Mouse (Mus musculus): ENCODE measurements around the gene Sorcs1.

Sorcs1 gene

DNA sequence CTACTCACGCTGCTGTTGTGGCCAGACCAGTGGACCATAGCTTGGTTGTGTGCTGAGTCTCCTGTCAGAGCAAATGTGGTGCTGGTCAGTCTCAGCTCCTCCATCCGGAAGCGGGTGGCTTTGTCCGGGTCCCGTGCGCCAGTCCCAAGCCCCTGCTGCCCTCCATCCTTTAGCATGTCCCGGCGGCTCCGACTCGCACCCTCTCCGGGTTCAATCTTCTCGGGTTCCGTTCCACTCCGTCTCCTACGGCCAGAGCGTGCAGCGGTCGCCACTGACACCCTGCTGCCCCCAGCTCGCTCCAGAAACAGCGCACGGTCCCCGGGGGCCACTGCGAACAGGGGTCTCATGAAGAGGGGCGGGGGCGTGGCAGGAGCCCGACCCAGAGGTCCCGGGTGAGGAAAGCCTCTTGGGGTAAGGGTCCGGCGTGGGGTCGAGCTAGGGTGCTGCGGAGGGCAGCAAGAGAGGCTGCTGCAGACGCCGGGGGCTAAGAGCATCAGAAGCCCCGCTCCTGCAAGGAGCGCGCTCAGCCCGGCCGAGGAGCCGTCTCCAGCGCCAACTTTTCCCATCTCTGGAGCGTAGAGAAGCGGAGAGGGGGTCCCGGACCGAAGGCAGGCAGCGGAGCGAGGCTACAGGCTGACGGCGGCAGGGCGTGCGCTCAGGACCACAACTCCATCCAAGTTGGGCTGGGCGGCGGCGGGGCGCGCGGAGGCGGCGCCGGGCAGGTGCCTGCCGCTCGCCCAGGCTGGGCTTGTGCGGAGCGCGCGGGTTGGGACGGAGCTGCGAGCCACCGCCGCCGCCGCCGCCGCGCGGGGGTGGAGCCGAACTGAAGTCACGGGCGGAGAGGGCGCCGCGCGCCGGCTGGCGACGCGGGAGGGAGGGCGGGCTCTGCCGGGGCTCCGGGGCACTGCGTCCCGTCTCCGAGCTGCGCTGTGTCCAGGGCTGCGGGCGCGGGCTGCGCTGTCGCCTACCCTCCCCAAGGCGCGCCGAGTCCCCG lies at the start of gene Sorcs1:
Gene Sorcs1, minus strand, starts transcription at position 744 of the 994 bp plus-strand sequence.
- DNase-seq (ENCODE audit: low read depth, low spot score) = peak; percentile 43

- no peak for DNase-seq (ENCODE audit: low read depth, low spot score)
These were observed 4.8 kb upstream of the Sorcs1 start for GRCm38 (mm10) chr19:50683277-50683676.

GRCm38 (mm10) chr19:50678946-50679345 lies 500 bp upstream of the Sorcs1 start:
- no peak for DNase-seq (ENCODE audit: low read depth, low spot score)

DNA sequence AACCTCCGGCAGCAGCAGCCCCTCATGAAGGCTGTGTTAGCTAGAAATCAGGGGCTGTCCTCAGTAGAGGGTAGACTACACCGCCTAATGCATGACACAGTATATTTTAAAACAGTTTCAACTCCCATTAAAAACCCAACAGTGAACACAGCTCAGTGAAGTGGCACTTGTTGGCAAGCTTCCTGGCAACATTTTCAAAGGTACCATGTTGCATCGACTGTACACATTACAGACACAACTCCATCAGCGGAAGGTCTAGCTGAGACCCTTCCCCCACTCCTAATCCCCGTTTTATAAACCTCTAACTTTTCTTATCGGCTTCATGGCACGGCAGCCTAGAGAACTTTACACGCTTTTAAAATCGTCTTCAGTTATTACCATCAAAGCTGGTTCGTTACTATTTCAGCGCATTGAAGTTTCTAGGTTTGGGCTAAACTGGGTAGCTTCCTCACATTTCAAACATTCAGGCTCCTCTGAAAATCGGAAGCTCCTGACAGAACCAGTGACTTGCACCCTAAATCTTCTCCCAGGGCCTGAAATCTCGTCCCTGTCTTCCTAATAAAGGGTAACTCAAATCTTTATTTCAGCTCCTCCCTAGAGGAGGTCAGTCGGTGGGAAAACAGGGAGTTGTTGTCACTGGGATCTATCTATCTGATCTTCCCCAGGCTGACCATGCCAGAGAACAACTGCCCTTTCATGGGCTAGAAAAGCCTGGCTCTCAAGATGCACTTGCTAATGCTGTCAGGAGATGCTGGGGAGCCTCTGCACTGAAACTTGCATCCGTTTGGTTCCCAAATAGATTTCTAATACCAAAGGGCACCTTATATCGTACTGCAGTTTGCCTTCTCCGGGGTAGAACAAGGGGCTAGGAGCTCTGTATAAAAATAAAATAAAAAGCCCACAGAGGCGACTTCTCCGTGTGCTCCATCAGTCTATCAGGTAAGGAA lies 1.6 kb downstream of the Sorcs1 start:
- no peak for DNase-seq (ENCODE audit: low read depth, low spot score)

GRCm38 (mm10) chr19:50674921-50675320 lies 3.5 kb downstream of the Sorcs1 start:
- no peak for DNase-seq (ENCODE audit: low read depth, low spot score)

DNA sequence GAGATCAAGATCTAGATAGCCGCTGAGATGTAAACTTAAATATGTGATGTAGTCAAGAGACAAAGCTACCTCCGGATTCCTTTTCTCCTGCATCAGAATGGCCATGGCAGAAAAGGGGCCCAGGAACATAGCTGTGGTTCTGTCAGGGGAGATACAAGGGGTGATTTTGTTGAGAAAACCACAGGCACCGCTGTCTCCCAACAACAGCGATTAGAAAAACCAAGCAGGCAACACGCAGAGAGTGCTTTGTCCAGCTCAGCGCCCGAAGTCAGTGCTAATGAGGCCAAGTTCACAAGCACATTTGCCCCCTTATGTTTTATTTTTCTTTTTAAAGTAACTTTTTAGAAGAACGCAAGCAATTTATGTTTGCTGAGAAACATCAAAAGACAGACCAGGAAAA lies 10.9 kb downstream of the Sorcs1 start:
- DNase-seq (ENCODE audit: low read depth, low spot score) = no peak

- DNase-seq (ENCODE audit: low read depth, low spot score) = no peak
These were observed 14.1 kb downstream of the Sorcs1 start for GRCm38 (mm10) chr19:50664311-50664710.

- no peak for DNase-seq (ENCODE audit: low read depth, low spot score)
These were observed 19.3 kb downstream of the Sorcs1 start for GRCm38 (mm10) chr19:50659144-50659543.

DNA sequence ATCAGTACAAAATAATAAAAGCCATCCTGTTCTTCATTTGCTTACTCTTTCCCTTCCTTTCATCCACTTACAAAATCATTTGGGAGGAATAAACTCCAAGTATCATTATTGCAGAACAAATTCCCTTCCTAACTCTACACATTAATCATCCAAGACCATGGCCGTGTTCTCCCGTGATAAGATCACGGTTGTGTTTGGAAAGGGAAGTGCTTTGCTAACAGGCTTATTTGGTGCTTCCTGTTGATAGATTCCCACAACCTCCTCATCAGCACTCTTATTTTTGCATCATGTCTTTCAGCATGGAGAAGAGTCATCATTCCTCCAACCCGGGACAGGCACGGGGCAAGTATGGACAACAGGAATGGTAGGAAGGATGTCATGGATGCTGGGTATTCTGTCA lies 25.7 kb downstream of the Sorcs1 start:
- no peak for DNase-seq (ENCODE audit: low read depth, low spot score)

- no peak for DNase-seq (ENCODE audit: low read depth, low spot score)
These were observed 34.6 kb downstream of the Sorcs1 start for GRCm38 (mm10) chr19:50643836-50644235.

DNA sequence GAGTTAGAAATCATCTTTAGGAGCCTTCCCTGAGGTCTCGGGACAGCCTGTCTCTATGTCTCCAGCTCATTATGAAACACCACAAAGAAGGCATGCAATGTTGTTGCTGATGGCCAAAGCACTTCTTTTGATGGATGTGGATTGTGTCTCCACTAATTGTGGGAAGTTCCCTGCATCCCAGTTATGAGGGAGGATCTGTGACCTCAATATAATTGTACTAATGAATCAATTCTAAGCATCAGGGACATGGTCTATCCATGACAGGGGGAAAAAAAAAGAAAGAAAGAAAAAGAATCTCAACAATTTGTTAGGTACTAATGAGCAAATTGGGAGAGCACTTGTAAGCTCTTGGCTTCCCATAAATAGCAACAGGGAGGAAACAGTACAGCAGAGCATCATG lies 36.3 kb downstream of the Sorcs1 start:
- no peak for DNase-seq (ENCODE audit: low read depth, low spot score)

DNA sequence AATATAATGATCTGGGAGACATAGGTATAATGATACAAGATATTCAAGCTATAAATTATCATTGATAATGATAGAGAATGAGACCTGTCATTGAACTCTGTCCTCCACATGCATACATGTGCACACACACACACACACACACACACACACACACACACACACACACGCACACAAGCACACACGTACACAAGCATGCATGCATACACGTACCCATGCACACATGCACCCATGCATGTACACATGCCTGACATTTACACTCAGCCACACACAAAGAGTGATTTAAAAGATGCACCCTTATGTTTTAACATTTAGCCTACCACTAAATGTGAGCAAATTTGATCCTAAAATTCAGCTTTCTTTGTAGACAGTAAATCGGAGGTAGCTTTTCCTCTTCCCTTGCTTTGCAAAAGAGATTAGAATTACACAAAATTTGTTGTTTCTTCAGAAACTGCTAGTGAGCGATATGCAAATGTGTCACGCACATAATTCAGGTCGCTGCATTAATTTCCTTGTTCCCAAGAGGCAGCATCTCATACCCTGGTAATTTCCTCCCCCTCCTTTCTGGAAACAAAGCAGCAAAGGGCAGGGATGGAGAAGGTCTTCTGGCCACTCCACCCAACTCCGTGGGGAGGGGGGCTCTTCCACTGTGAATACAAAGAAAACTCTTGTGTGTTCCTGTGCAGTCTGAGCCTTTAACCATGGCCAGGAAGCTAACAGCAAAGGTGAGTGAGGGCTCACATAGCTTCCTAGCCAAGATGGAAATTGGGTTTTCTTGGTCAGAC lies 38.0 kb downstream of the Sorcs1 start:
- no peak for DNase-seq (ENCODE audit: low read depth, low spot score)

DNA sequence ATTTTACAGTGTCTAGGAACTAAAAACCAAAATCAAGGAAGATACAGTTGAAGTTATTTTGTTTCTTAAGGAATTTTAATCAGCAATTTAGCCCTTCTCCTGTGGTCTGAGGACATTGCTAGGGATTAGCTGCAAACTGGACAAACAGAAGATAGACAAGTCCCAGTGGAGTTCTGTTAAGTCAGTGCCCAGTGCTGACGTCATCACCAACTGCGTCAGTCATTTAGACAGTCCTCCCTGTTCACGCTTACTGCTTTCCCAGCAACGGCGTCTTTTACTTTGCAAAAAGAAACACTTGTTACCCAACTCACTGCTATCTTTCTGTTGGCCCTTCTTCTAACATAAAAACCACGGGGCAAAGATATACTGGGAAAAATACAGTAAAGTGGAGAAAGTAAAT lies 40.3 kb downstream of the Sorcs1 start:
- DNase-seq (ENCODE audit: low read depth, low spot score) = no peak

DNA sequence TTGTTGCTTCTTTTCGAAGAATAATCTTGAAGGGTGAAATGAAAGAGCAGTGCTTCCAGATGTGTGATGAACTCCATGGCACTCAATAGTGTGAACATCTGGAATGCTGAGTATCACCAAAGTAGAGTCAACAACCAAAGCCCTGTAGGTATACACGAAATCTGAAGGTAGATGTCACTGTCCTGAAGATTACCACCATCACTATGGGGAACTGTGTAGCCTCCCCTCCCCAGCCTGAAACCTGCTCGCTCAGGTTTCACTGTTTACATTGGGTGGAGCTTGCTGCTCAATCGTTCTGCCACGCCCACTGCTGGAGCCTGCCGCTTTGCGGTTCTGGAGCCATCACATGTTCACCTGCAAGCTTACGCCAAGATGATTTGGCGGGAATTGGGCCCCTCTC lies 64.4 kb downstream of the Sorcs1 start:
- peak; percentile 24 for DNase-seq (ENCODE audit: low read depth, low spot score)

- DNase-seq (ENCODE audit: low read depth, low spot score) = no peak
These were observed 66.8 kb downstream of the Sorcs1 start for GRCm38 (mm10) chr19:50611619-50612018.

GRCm38 (mm10) chr19:50603882-50604281 lies 74.6 kb downstream of the Sorcs1 start:
- no peak for DNase-seq (ENCODE audit: low read depth, low spot score)

DNA sequence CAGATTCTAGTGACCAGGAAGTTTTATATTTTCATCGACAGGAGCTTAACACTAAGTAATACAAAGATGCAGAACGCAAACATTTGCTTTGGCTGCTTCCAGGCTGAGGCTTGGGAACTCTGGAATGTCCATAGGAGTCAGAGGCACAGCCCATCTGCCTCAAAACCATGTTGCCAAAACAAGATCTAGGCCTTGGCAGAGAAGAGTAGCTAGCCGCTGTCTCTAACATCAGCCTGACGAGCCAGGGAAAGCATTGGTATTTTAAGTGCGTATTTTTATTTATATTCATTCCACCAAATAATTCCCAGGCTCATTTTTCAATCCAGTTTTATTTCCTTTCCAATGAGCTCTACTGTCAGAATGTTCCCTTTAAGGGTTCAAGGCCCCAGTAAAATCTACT lies 75.1 kb downstream of the Sorcs1 start:
- no peak for DNase-seq (ENCODE audit: low read depth, low spot score)

- no peak for DNase-seq (ENCODE audit: low read depth, low spot score)
These were observed 81.1 kb downstream of the Sorcs1 start for GRCm38 (mm10) chr19:50597300-50597699.

- no peak for DNase-seq (ENCODE audit: low read depth, low spot score)
These were observed 92.3 kb downstream of the Sorcs1 start for GRCm38 (mm10) chr19:50586182-50586581.

GRCm38 (mm10) chr19:50582952-50583351 lies 95.5 kb downstream of the Sorcs1 start:
- no peak for DNase-seq (ENCODE audit: low read depth, low spot score)

- DNase-seq (ENCODE audit: low read depth, low spot score) = no peak
These were observed 108.7 kb downstream of the Sorcs1 start for GRCm38 (mm10) chr19:50569669-50570195.
